Mouse (Mus musculus) ES-CJ7 (cell line): ENCODE data around the gene Adgrd1.
A peak's percentile ranks its signal among the peaks of the same experiment; 100 is the strongest.

ENCODE experiments used
- DNase-seq: peaks from one replicate; pipeline ENCODE4 v3.0.0; 2011; ENCODE audit warnings: low read depth, low spot score

Adgrd1 gene

DNA sequence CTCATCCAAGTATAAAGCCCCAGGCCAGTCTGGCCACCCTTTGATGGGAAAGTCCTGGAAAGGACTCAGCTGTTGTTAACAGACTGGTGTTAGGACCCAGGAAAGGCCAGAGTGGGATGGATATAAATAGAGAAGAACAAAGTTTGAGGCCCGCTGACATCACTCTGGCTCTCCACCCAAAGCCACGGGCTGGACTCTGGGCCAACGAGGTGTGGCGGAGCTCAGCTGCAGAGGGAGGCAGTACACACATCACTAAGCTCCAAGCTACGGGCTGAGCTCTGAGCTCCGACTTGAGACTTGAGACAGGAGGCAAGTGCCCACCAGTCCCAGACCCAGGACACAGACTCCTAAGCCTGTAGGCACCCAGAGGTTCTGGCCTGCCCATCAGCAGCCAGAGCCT is at the start of gene Adgrd1:
Gene Adgrd1 (plus strand): TSS at position 240 of the 400 bp plus-strand sequence.
- no peak for DNase-seq

DNA sequence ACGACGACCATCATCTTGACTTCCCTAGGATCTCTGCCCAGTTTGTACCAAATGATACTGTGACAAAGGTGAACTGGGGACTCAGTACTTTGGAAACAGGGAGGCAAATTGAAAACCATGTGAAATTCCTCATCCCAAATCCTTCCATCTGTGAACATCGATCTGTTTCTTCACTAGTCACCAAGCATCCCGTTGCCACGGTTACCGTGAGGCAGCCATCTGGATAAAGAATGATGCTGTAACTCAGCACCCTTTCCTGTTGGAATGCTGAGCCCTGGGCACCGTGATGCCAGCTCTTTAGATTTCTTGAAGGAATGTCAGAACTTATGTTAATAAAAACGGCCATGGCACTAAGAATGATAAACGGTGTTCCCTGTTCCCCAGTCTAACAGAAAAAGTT is 47.2 kb upstream of the Adgrd1 start:
- no peak for DNase-seq

- DNase-seq = peak; percentile 65
Observed at GRCm38 (mm10) chr5:129051910-129052309, 44.6 kb upstream of the Adgrd1 start.

DNA sequence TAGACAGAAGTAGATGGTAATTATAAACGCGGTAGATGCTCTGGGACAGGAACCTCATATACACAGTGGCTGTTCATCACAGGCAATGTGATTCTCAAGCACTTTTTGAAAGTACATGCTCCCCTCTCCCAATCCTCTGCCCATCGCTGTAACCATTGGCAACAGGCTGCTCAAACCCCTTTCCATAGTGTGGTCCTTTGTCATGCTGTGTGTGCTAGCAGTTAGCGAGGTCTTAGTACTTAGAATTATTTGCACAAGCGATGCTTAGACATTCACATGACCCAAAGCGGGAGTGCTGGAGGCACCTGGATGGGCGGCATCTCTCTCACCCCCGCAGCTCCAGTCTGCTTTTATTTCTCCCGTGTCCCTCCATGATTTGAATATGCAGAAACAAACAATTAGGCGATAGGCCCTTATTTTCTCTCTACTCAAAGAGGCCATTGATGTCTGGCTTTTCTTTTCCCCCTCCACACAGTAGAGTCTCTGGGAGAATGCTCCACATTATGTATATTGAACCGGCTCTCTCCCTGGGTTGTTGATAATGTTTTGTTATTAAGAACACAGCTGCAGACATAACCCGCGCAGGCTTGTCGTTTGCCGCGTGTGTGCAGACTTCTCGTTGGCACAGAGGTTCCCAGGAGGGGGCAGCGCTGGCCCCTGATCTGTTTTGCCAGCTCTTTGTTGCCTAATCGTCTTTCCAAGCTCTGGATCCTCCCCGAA is 43.8 kb upstream of the Adgrd1 start:
- DNase-seq = no peak

GRCm38 (mm10) chr5:129054675-129055284 is 41.8 kb upstream of the Adgrd1 start:
- no peak for DNase-seq

GRCm38 (mm10) chr5:129059116-129059515 is 37.4 kb upstream of the Adgrd1 start:
- DNase-seq = no peak

DNA sequence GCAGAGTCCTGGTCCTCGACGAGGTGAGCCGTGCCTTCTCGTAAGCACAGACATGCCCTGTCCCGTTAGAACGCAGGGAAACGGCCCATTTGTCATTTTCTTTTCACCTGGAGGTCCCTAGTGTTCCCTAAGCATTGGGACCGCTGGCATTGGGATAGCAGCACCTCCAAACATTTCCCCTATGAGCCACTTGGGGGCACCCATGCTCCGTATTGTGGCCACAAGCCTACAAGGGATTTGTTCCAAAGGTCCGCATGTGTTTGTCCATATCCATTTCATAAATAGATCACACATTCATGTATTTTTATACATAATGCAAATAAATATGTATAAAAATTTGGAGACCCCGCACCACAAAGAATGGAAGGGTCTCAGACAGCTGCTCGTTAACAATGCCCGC is 35.0 kb upstream of the Adgrd1 start:
- peak; percentile 69 for DNase-seq

GRCm38 (mm10) chr5:129063037-129063791 is 33.3 kb upstream of the Adgrd1 start:
- DNase-seq = peak; percentile 75

- no peak for DNase-seq
Observed at GRCm38 (mm10) chr5:129063792-129064087, 32.8 kb upstream of the Adgrd1 start.

GRCm38 (mm10) chr5:129064186-129064585 is 32.4 kb upstream of the Adgrd1 start:
- DNase-seq = no peak

GRCm38 (mm10) chr5:129065301-129065700 is 31.2 kb upstream of the Adgrd1 start:
- DNase-seq = peak; percentile 87

GRCm38 (mm10) chr5:129065946-129066345 is 30.6 kb upstream of the Adgrd1 start:
- DNase-seq = no peak

DNA sequence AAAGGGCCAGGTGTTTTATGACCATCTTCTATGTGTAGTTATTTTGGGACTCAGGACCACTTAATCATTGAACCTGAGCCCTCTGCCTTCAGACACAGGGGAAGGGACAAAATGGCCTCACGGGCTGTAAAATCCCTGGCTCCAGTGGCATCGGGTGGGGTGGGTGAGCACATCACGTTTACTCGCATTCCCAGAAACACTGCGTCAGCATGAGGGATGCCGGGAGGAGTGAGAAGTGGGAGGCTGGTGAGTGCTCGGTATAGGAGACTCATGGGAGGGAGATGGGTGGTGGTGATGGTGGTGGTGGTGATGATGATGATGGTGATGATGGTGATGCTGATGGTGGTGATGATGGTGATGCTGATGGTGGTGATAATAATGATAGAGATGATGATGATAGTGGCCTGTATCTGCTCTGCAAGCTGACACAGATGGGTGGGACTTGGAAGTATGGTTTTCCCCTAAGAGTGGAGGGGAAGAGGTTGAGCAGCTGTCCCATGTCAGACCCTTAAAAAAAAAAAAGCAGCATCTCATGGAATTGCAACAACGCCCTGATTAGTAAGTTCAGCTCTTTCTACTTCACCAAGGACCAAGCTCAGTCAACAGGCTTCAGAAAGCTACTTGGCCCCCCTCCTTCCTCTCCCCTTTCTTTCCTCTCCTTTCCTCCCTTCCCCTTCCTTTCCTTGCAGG is 29.9 kb upstream of the Adgrd1 start:
- DNase-seq = no peak

- no peak for DNase-seq
Observed at GRCm38 (mm10) chr5:129067231-129067834, 29.2 kb upstream of the Adgrd1 start.

DNA sequence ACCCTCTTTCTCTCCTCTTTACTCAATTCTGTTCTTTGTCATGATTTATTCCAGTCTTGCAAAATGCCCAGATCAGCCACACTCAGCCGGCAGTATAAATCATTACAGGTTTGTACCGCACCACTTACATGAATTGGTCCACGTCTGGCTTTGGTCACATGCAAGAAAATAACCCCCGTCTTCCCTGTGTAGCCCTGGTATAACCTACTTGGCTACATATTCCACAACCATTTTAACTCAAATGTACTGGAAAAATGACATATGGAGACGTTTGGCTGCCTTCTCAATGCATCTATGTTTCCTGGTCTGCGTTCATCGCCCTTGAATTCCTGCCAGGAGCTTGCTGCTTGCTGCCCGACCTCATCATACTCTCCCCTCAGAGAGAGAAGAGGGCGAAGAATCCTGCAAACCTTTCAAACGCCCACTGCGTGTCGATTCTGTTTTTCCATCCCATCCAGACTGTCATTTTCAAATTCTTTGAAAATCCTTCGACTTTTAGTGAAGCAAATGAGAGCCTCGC is 24.7 kb upstream of the Adgrd1 start:
- no peak for DNase-seq

- DNase-seq = peak; percentile 36
Observed at GRCm38 (mm10) chr5:129073404-129073803, 23.1 kb upstream of the Adgrd1 start.

- DNase-seq = no peak
Observed at GRCm38 (mm10) chr5:129076098-129076497, 20.5 kb upstream of the Adgrd1 start.

- no peak for DNase-seq
Observed at GRCm38 (mm10) chr5:129077240-129077639, 19.3 kb upstream of the Adgrd1 start.

- peak; percentile 31 for DNase-seq
Observed at GRCm38 (mm10) chr5:129081521-129081920, 15.0 kb upstream of the Adgrd1 start.

GRCm38 (mm10) chr5:129085153-129085552 is 11.4 kb upstream of the Adgrd1 start:
- DNase-seq = no peak

DNA sequence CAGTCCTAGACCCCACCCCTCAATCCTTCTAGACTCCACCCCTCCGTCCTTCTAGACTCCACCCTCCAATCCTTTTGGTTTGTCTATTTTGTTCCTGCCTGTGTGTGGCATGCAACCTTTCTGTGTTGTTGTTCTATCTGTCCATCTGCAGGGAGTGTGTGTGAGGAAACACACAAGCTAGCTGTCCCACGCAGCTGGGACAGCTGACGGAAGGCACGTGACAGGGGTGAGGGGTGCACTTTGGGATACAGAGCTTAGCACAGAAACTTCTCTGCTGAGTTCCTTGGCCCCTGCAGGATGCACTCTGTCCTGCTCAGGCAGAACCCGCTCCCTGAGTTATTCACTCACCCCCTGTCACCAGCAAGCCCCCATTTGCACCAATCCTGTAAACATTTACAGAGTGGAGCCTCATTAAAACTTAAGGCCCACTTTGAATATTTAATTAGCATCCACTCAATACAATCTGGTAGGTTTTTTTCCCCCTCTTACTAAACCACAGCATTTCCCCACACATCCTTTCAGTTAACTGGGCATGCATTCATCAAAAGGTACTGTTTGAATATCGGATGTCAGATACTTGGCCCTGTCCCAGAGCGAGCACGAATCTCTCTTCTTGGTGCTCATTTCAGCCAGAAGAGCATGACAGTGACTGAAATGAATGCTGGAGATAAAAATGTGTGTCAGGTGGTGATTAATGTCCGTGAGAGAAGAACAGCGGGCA is 4.0 kb upstream of the Adgrd1 start:
- DNase-seq = no peak
